Mouse (Mus musculus) kidney, embryonic 15.5 days (tissue): ENCODE results near the gene Pcp4l1. TPM values are rescaled to one million over a fixed set of nuclear protein-coding genes. Genes with fewer than 3 reads are reported as not detected.
A peak's percentile ranks its signal among the peaks of the same experiment; 100 is the strongest.
"Not testable (repeated sequence)": the region's sequence is repeated elsewhere in the genome, so short reads cannot be mapped to it uniquely, and the experiment has no call there.

Source experiments
- ATAC-seq: fragments of 200-750 bp; cut with Nextera tagmentation; replicated peaks from 2 replicates; pipeline ENCODE4 v1.8.0; 2017; ENCODE audit warnings: moderate TSS enrichment; ENCODE audit not compliant: low FRiP score
- H3K27ac ChIP-seq: fragments of 300-500 bp; sonication (generic); 2 replicates; pipeline ENCODE4 v1.5.1; 2015; ENCODE audit warnings: mild to moderate bottlenecking, inconsistent platforms
- H3K27me3 ChIP-seq: fragments of 300-500 bp; sonication (generic); 2 replicates; pipeline ENCODE4 v1.6.1; 2015; ENCODE audit warnings: inconsistent platforms
- H3K36me3 ChIP-seq: fragments of 300-500 bp; sonication (generic); 2 replicates; pipeline ENCODE4 v1.6.1; 2015; ENCODE audit warnings: inconsistent platforms
- H3K4me1 ChIP-seq: fragments of 300-500 bp; sonication (generic); 2 replicates; pipeline ENCODE4 v1.6.1; 2015; ENCODE audit warnings: inconsistent platforms
- H3K4me2 ChIP-seq: fragments of 300-500 bp; sonication (generic); 2 replicates; pipeline ENCODE4 v1.6.1; 2015; ENCODE audit warnings: moderate library complexity, mild to moderate bottlenecking, inconsistent platforms
- H3K4me3 ChIP-seq: fragments of 300-500 bp; sonication (generic); replicated peaks from 2 replicates; pipeline ENCODE4 v1.5.1; 2015; ENCODE audit warnings: mild to moderate bottlenecking, inconsistent platforms
- H3K9ac ChIP-seq: fragments of 300-500 bp; sonication (generic); 2 replicates; pipeline ENCODE4 v1.6.1; 2015; ENCODE audit warnings: mild to moderate bottlenecking, inconsistent platforms
- H3K9me3 ChIP-seq: fragments of 300-500 bp; sonication (generic); replicated peaks from 2 replicates; pipeline ENCODE4 v1.6.1; 2016; ENCODE audit warnings: inconsistent platforms
- WGBS: fragments of 180-500 bp; shearing (Covaris S2); methylation state at CpG from one replicate; pipeline ENCODE4 v1.1.7; 2015; ENCODE audit warnings: mixed read lengths; 5-methylcytosine and 5-hydroxymethylcytosine counted together
- polyA plus RNA-seq: library from polyadenylated mRNA; unstranded; fragments of >200 nt; fragmentation: Nextera tagmentation; extraction: Ambion mirVana; gene quantifications from 2 replicates; pipeline ENCODE4 v1.2.1, GENCODE M21; 2015

The Pcp4l1 gene
- polyA plus RNA-seq, 1 experiment from 2014 or later, result 4.0 TPM

GRCm38 (mm10) chr1:171150838-171151391 lies 45.2 kb downstream of the Pcp4l1 start:
- Histone ChIP-seq H3K9ac (peak overlapping the region; percentile 51), H3K4me1 (peaks cover 18% of the 10 kb centered on the region), H3K9me3 (no peaks in the 10 kb centered on the region), H3K27me3 (0 out of 2 replicates have a peak, but pooled peaks cover 3% of the 10 kb centered on the region), H3K27ac (peak overlapping the region; percentile 84), H3K4me3 (peak overlapping the region; percentile 83), H3K36me3 (peaks cover 2% of the 10 kb centered on the region; the same call in 1 of the 2 replicates), H3K4me2 (peak overlapping the region; percentile 78)
- peak; percentile 16; the same call in 1 of the 2 replicates for ATAC-seq
- WGBS, result 3% methylated on average over 18 of the region's 18 CpGs

GRCm38 (mm10) chr1:171149974-171150760 lies 45.9 kb downstream of the Pcp4l1 start, which contains the start of the genes Sdhc and Mpz:
Gene Sdhc, minus strand, starts transcription at chr1:171150603.
Gene Mpz, plus strand, starts transcription at chr1:171150711.
- Histone ChIP-seq H3K9me3 (no peaks in the 10 kb centered on the region), H3K4me1 (peaks cover 18% of the 10 kb centered on the region), H3K4me3 (peak within 1 kb of the TSS; percentile 83), H3K4me2 (peak within 1 kb of the TSS; percentile 78), H3K27ac (peak within 1 kb of the TSS; percentile 89), H3K9ac (peak within 1 kb of the TSS; percentile 89), H3K36me3 (peaks cover 5% of the 10 kb centered on the region; the same call in 1 of the 2 replicates), H3K27me3 (0 out of 2 replicates have a peak, but pooled peaks cover 2% of the 10 kb centered on the region)
- WGBS, result 1% methylated on average over 34 of the region's 34 CpGs
- ATAC-seq, result peak; percentile 95

DNA sequence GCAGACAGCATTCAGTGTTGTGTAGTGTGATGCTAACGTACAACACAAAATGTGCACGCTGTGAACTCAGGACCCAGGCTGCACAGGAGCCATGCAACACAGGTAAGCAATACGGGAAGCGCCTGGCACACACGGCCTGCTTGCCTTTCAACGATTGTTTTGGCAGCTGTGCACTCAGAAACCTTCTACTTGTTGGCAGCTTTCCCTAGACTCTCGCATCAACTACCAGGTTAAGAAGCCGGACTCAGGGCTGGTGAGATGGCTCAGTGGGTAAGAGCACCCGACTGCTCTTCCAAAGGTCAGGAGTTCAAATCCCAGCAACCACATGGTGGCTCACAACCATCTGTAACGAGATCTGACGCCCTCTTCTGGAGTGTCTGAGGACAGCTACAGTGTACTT lies 53.1 kb downstream of the Pcp4l1 start:
- H3K9ac ChIP-seq, H3K4me2 ChIP-seq, ATAC-seq, H3K9me3 ChIP-seq, H3K27me3 ChIP-seq, H3K4me3 ChIP-seq, H3K4me1 ChIP-seq, H3K27ac ChIP-seq: not testable (repeated sequence)
- peaks cover 72% of the 10 kb centered on the region for H3K36me3 ChIP-seq
- 89% methylated on average over 9 of the region's 11 CpGs for WGBS

GRCm38 (mm10) chr1:171137486-171138155 lies 58.4 kb downstream of the Pcp4l1 start:
- not testable (repeated sequence) for H3K9me3 ChIP-seq, H3K4me2 ChIP-seq, H3K4me3 ChIP-seq, H3K27ac ChIP-seq, H3K4me1 ChIP-seq, ATAC-seq, H3K9ac ChIP-seq, H3K27me3 ChIP-seq
- 90% methylated on average over 8 of the region's 8 CpGs for WGBS
- peaks cover 97% of the 10 kb centered on the region for H3K36me3 ChIP-seq

DNA sequence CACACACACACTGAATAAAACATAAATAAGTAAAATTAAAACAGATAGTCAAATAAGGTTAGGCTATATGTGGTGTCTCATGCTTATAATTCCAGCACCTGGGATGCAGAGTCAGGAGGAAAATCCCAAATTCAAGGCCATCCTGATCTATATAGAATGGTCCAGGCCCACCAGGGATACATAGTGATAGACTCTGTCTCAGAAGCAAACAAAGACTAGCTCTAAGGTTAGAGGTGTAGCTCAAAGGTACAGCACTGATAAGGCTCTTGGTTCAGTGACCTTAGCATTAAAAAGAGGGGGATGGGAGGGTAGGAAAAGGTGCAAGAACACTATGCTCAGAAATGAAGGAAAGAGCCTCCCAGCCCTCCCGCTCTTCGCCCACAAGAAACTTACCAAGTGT lies 60.5 kb downstream of the Pcp4l1 start:
- 98% methylated on average over 2 of the region's 2 CpGs for WGBS
- Histone ChIP-seq H3K4me2 (no peak overlapping the region), H3K36me3 (peaks cover 95% of the 10 kb centered on the region), H3K9me3 (no peaks in the 10 kb centered on the region), H3K9ac (no peak overlapping the region), H3K4me3 (no peak overlapping the region), H3K27me3 (no peaks in the 10 kb centered on the region), H3K27ac (no peak overlapping the region), H3K4me1 (no peaks in the 10 kb centered on the region)
- ATAC-seq, result no peak

GRCm38 (mm10) chr1:171130971-171131370 lies 65.1 kb downstream of the Pcp4l1 start:
- no peak for ATAC-seq
- 92% methylated on average over 1 of the region's 1 CpGs for WGBS
- Histone ChIP-seq H3K4me3 (no peak overlapping the region), H3K4me2 (no peak overlapping the region), H3K36me3 (peaks cover 85% of the 10 kb centered on the region), H3K27me3 (no peaks in the 10 kb centered on the region), H3K27ac (no peak overlapping the region), H3K9ac (no peak overlapping the region), H3K9me3 (no peaks in the 10 kb centered on the region), H3K4me1 (no peaks in the 10 kb centered on the region)

GRCm38 (mm10) chr1:171129251-171129650 lies 66.8 kb downstream of the Pcp4l1 start:
- WGBS, result 62% methylated on average over 7 of the region's 7 CpGs
- ATAC-seq, result peak; percentile 76; the same call in 1 of the 2 replicates
- Histone ChIP-seq H3K4me2 (no peak overlapping the region), H3K36me3 (peaks cover 68% of the 10 kb centered on the region), H3K27ac (no peak overlapping the region), H3K4me1 (no peaks in the 10 kb centered on the region), H3K9ac (no peak overlapping the region), H3K9me3 (no peaks in the 10 kb centered on the region), H3K4me3 (no peak overlapping the region), H3K27me3 (no peaks in the 10 kb centered on the region)

- no peak overlapping the region for H3K9ac ChIP-seq
- WGBS, result 90% methylated on average over 5 of the region's 5 CpGs
- H3K27me3 ChIP-seq, result no peaks in the 10 kb centered on the region
- peaks cover 21% of the 10 kb centered on the region for H3K36me3 ChIP-seq
- H3K4me3 ChIP-seq, result no peak overlapping the region
- H3K9me3 ChIP-seq, result no peaks in the 10 kb centered on the region
- H3K4me1 ChIP-seq, result peaks cover 9% of the 10 kb centered on the region; the same call in 1 of the 2 replicates
- H3K27ac ChIP-seq, result no peak overlapping the region
- H3K4me2 ChIP-seq, result no peak overlapping the region
- ATAC-seq, result no peak
These were observed 71.7 kb downstream of the Pcp4l1 start for GRCm38 (mm10) chr1:171124398-171124797.

Other genes starting within 250 kb of the Pcp4l1 start
- gene Fcgr2b, start 219.7 kb downstream of the Pcp4l1 start, polyA plus RNA-seq, result 1.8 and 2.8 TPM in 2 replicates
- 1.2 and 1.3 TPM in 2 replicates for gene Fcgr4, start 177.3 kb downstream of the Pcp4l1 start, polyA plus RNA-seq
- 7.8 and 10.5 TPM in 2 replicates for gene Fcgr3, start 131.3 kb downstream of the Pcp4l1 start, polyA plus RNA-seq
- 2.0 and 2.1 TPM in 2 replicates for gene Cfap126, start 82.3 kb downstream of the Pcp4l1 start, polyA plus RNA-seq
- 307 and 309 TPM in 2 replicates for gene Sdhc, start 45.7 kb downstream of the Pcp4l1 start, polyA plus RNA-seq
- 0.86 and 0.99 TPM in 2 replicates for gene Mpz, start 45.6 kb downstream of the Pcp4l1 start, polyA plus RNA-seq
- gene Nr1i3, start 17.7 kb upstream of the Pcp4l1 start, polyA plus RNA-seq, result 0.26 and 0.81 TPM in 2 replicates
- gene Tomm40l, start 26.2 kb upstream of the Pcp4l1 start, polyA plus RNA-seq, result 35.1 and 35.4 TPM in 2 replicates
- gene Apoa2, start 28.8 kb upstream of the Pcp4l1 start, polyA plus RNA-seq, result 45.5 and 97.5 TPM in 2 replicates
- 35.0 and 36.9 TPM in 2 replicates for gene Fcer1g, start 38.1 kb upstream of the Pcp4l1 start, polyA plus RNA-seq
- gene Adamts4, start 54.2 kb upstream of the Pcp4l1 start, polyA plus RNA-seq, result 10.7 and 11.6 TPM in 2 replicates
- gene Ndufs2, start 55.1 kb upstream of the Pcp4l1 start, polyA plus RNA-seq, result 276 and 283 TPM in 2 replicates
- gene B4galt3, start 74.1 kb upstream of the Pcp4l1 start, polyA plus RNA-seq, result 80.4 and 94.3 TPM in 2 replicates
- gene Ppox, start 84.9 kb upstream of the Pcp4l1 start, polyA plus RNA-seq, result 63.0 and 65.4 TPM in 2 replicates
- gene Usp21, start 91.7 kb upstream of the Pcp4l1 start, polyA plus RNA-seq, result 87.7 and 97.8 TPM in 2 replicates
- gene Ufc1, start 98.8 kb upstream of the Pcp4l1 start, polyA plus RNA-seq, result 106 and 118 TPM in 2 replicates
- gene Dedd, start 132.9 kb upstream of the Pcp4l1 start, polyA plus RNA-seq, result 53.1 and 55.7 TPM in 2 replicates
- 47.8 and 50.5 TPM in 2 replicates for gene Nit1, start 149.4 kb upstream of the Pcp4l1 start, polyA plus RNA-seq
- gene Pfdn2, start 149.4 kb upstream of the Pcp4l1 start, polyA plus RNA-seq, result 122 and 130 TPM in 2 replicates
- 2.6 TPM in 2 replicates for gene Klhdc9, start 164.5 kb upstream of the Pcp4l1 start, polyA plus RNA-seq
- 3.0 and 3.5 TPM in 2 replicates for gene Nectin4, start 173.8 kb upstream of the Pcp4l1 start, polyA plus RNA-seq
- 1.2 and 1.6 TPM in 2 replicates for gene Arhgap30, start 192.7 kb upstream of the Pcp4l1 start, polyA plus RNA-seq
- gene Usf1, start 215.0 kb upstream of the Pcp4l1 start, polyA plus RNA-seq, result 71.2 and 90.9 TPM in 2 replicates
- gene Tstd1, start 222.6 kb upstream of the Pcp4l1 start, polyA plus RNA-seq, result 6.8 and 7.5 TPM in 2 replicates
- gene F11r, start 241.3 kb upstream of the Pcp4l1 start, polyA plus RNA-seq, result 137 TPM in 2 replicates